Mouse (Mus musculus) fibroblast of lung, adult 2 months (primary cell): ENCODE measurements around the gene 1700018G05Rik.
"Not testable (repeated sequence)": the region's sequence is repeated elsewhere in the genome, so short reads cannot be mapped to it uniquely, and the experiment has no call there.

Source experiments
- DNase-seq: peaks from one replicate; pipeline ENCODE4 v3.0.0-alpha.2; 2011; ENCODE audit warnings: low read depth

1700018G05Rik gene

DNA sequence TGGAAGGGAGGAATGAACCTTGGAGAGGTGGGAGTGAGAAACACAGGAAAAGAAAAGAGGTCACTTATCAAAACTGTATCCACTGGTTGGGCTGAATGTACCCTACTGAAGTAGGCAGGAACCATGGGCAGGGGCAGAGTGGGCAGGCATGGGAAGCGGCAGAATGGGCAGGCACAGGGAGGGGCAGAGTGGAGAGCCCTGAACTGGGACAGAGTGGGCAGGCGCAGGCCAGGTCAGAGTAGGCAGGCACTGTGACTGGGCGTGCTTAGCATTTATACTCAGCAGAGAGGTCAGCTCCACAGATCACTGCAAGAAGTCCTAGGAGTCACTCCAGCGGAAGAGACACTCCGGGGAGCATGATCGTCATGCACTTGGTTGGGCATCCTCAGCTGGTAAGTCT lies at the start of gene 1700018G05Rik:
1700018G05Rik (plus strand) TSS at position 301 of the 400 bp plus-strand sequence.
- not testable (repeated sequence) for DNase-seq

DNA sequence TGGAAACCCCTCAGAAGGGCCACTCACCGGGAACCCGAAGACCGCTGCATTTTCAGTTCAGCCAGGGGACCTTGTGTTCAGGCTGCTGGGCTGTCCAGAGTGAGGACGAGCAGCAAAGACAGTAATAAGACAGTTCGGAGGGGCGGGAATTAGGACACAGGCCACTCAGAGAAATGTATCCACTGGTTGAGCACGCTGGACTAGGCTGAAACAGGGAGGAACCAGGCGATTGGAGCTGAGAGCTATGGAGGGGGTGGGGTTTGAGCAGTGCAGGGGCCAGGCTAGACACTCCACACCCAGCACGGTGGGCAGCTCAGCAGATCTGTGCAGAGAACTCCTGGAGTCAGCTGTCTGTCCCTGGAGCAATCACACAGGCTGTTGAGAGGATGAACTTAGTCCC lies 19.6 kb upstream of the 1700018G05Rik start, which contains the start of the genes Dmrtc1a and 1700011M02Rik:
Dmrtc1a (minus strand) TSS at position 101 of the 400 bp plus-strand sequence.
1700011M02Rik (plus strand) TSS at position 319 of the 400 bp plus-strand sequence.
- DNase-seq: not testable (repeated sequence)

DNA sequence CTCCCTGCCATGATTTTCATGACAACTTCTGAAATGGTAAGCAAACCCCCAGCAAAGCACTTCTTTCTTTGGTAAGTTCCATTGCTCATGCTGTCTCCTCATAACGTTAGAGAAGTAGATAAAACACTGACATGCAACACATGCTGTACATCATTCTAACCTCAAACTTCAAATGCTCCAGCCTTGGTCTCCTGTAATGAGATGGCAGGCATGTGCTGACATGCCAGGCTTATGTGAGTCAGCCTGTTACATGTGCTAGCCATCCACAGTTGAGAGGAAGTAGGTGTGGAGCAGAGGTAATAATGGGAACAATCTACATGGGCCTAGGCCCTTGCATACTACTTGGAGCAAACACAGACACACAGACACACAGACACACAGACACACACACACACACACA lies 13.3 kb upstream of the 1700018G05Rik start:
- DNase-seq: not testable (repeated sequence)

GRCm38 (mm10) chrX:102926707-102927106 lies 1.5 kb upstream of the 1700018G05Rik start:
- DNase-seq: not testable (repeated sequence)

DNA sequence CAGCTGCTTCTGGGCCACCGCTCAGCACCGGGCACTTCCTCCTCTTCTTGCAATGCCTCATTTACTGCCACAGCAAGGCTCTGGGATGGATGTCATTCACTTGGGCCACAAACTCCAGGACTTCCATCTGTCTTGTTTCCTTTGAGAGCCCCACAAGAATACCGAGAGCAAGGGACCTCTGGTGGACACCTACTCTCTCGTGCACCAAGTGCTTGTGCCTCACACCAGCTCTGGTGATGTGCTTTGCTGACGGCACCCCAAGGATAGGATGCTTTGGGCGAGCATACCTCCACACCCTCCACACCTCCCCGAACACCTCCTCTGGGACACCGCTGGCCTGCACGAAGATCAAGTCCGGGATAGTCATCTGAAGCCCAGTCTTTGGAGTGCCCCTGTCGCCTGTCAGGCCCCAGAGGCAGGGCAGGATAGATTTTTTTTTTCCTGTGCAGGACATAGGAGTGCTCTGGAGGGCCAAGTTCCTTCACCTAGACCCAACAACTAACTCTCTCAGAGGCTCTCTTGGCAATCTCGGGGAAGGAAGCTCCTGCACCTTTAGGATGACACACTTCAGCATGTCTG lies 4.9 kb downstream of the 1700018G05Rik start:
- no peak for DNase-seq

DNA sequence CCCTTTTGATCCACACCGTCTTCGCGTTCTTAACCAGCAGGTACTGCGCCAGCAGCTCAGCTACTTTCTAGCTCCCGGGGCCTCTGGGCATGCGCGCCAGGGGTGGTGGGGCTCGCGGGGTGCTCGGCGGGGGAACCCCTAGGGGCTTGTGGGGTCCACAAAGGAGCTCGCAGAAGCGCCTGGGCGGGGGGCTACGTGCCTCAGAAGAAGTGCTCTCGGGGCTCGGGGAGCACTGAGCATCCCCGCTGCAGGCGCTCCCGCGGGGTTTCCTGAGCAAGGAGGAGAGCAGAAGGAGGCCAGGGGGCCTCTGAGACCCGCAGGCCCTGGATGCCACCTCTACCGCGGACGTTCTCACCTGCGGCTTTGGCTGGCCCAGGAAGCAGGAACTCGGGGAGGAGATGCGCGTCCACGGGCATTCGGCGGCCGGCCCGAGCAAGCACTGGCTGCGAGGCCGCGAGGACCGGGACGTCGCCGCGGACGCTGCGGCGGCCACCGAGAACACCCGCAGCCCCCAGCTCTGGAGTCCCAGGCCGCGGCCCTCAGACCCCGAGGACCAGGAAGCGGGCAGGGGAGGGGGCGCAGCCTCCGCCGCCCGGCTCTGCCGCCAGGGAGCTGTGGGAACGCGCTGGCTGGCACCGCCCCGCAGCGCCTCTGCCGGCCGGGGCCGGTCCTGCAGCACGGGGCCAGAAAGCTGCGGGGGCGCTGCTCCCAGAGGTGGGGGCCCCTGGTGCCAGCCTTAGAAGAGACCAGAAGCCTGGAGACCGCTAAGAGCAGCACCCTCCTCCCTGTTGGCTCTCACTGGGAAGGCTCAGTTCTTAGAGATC lies 5.6 kb downstream of the 1700018G05Rik start:
- no peak for DNase-seq

DNA sequence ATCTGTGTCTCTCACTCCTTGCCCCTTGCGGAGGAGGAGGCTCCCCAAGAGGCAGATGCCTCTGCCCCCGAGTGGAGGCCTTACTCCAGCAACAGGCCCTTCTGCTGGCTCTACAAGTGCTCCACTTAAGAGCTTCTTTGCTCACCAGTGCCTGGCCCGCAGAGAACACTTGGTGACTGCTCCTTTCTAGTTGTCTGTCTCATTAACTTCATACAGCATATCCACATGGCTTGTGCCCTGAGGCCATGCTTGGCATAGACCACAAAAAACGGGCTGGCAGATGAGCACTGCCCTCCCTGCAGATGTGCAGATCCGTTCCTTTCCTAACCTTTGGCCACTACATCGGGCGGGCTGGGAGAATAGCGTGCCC lies 6.2 kb downstream of the 1700018G05Rik start:
- no peak for DNase-seq

GRCm38 (mm10) chrX:102936743-102937142 lies 8.6 kb downstream of the 1700018G05Rik start:
- DNase-seq: no peak

GRCm38 (mm10) chrX:102950136-102950535 lies 22.0 kb downstream of the 1700018G05Rik start:
- DNase-seq: not testable (repeated sequence)

DNA sequence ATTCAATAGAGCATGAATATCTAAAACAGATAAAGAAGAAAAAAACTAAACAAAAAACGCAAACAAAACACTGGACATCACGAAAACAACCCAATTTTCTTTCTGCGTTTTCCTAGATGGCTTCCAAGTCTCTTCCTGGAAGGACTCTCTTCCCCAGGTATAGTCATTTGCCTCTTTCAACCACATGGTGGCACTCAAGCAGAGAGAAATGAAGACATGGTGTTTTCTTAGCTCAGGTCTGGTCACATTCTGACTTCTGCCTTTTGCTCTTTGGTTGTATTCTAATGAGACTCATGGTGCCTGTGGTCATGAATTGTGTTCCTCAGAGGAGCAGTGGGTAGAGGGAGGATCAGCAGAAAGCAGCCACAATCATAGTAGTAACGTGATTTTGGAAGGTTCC lies 30.7 kb downstream of the 1700018G05Rik start:
- DNase-seq: no peak

GRCm38 (mm10) chrX:102960581-102960980 lies 32.4 kb downstream of the 1700018G05Rik start:
- no peak for DNase-seq
